Mouse (Mus musculus): ENCODE measurements around the gene Dnmbp.

- no peak for TF ChIP-seq MAX (IDR thresholded peaks at IDR 0.05)
- no peak for TF ChIP-seq CTCF (IDR thresholded peaks at IDR 0.05; ENCODE audit: control insufficient read depth, insufficient read depth, insufficient read length)
- TF ChIP-seq MYOD1 (IDR thresholded peaks at IDR 0.05; ENCODE audit: control insufficient read depth, insufficient read length, low read depth): no peak
Measured at GRCm38 (mm10) chr19:43803866-43804265, 136.1 kb downstream of the Dnmbp start.
